Mouse (Mus musculus) CD4-positive naive resting alpha-beta T cell, adult 76 days (primary cell): ENCODE measurements around the gene Disp1. TPM values are rescaled to one million over a fixed set of nuclear protein-coding genes. Genes with fewer than 3 reads are reported as not detected.

Source experiments
- total RNA-seq: library from RNA; stranded (reverse); gene quantifications from one replicate; pipeline ENCODE4 v1.2.4, GENCODE M21; 2023

The Disp1 gene
- 21.0 TPM for total RNA-seq

DNA sequence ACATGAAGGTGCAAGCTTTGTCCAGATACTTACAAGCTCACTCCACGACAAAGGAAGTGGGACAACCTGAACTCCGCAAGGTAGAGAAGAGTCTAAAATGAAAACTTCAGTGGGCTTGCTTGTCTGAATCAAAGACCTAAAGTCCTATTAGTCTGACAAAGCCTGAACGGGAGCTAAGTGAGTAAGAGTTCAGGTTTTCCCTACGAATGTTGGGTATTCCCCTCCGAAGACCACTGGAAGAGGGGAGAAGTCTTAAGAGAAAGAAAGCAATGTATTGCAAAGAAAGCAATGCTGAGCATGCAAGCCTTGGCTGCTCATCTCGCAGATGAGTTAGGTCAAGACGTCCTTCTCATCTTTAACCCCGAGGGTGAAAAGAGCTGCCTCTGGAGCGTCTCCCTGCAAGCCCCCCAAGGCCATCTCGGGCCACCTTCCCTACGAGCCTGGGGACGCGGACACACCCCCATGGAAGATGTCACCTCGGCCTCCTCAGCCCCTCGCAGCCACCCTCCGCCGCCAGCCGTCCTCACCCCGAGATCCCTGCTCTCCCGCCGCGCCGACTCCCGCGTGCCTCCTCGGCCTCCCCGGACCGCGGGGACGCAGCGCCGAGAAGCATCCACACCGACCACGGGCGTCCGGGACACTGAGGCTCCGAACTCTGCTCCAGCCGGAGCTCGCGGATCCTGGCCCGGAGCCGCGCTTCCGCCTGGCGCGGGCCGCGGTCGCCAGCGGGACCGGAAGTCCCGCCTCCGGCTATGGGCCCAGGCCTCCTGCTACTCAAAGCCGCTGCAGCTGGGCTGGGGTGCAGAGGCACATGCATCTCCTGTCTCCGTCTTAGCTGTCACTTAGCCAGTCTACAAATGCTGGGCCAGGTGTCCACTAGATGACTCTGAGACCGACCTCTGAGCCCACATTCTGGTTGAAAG lies at the start of gene Disp1:
Disp1 (minus strand) TSS at position 727 of the 923 bp plus-strand sequence.

Other genes starting within 250 kb of the Disp1 start
- 36.1 TPM for gene Aida, start 75.1 kb upstream of the Disp1 start, total RNA-seq
- gene Brox, start 75.7 kb upstream of the Disp1 start, total RNA-seq: 78.7 TPM
- gene Mia3, start 148.0 kb upstream of the Disp1 start, total RNA-seq: 194 TPM
- gene Taf1a, start 167.5 kb upstream of the Disp1 start, total RNA-seq: 22.5 TPM
- gene Hhipl2, start 196.7 kb upstream of the Disp1 start, total RNA-seq: not detected